Mouse (Mus musculus): ENCODE data around the gene a.

GRCm38 (mm10) chr2:154767051-154767450 is 24.2 kb upstream of the a start:
- no peak for TF ChIP-seq CTCF (IDR thresholded peaks at IDR 0.05; ENCODE audit: insufficient read depth, low read length)
- TF ChIP-seq POLR2A (IDR thresholded peaks at IDR 0.05; ENCODE audit: borderline replicate concordance, extremely low read depth, low read depth, low read length), result no peak
